Mouse (Mus musculus) v-Abl transformed pro-B cells (cell line): ENCODE measurements around the gene Mcts2.
"Not testable (repeated sequence)": the region's sequence is repeated elsewhere in the genome, so short reads cannot be mapped to it uniquely, and the experiment has no call there.

Experiments
- in situ Hi-C, 2 experiments: fragments of 400-800 bp; cut with MboI; formaldehyde crosslinking; loops; one replicate each; pipeline ENCODE4 v1.15.1; 2025; ENCODE audit not compliant: unreplicated experiment in 2 of 2

Mcts2 gene

DNA sequence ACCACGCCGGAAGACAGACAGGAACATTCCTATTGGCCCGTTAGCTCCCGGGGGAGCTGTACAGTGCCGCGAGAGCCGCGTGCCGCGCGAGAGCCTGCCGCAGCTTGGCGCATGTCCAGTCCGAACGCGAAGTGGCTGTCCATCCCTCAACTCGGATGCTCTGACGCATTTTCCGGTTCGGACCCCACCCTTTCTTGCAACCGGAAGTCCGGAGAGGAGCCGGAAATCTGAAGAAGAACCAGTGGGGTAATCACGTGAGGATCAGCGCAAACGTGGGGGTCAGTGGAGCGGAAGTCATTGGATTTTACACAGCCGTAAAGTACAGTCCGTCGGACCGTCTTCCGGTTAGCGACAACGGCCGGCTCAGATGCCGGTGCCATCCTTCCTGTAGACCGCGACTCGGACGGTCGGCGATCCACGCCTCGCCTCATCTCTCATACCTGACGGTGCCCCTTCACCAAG, at the start of gene Mcts2:
Gene Mcts2 (plus strand): TSS at position 230 of the 462 bp plus-strand sequence.
- in situ Hi-C loops, result loop anchor here in 1 of 2 experiments (10.0 kb wide), 1 partner anchor 248 kb away; the partner anchor contains the start of gene Foxs1

DNA sequence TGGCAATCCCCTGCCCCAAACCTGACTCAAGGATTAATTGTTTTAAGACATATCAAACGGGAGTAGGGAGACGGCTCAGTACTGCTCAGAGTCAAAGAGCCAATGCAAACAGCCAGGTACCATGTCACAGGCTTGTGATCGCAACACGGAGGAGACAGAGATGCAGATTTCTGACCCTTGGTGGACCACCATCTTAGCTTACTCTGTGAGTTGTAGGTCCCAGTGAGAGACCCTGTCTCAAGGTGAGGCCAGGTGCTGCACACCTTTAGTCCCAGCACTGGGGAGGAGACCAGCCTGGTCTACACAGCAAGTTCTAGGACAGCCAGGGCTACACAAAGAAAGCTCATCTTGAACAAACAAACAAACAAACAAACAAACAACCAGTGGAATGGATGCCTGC, 49.5 kb upstream of the Mcts2 start:
- in situ Hi-C loops, result no loop called here

DNA sequence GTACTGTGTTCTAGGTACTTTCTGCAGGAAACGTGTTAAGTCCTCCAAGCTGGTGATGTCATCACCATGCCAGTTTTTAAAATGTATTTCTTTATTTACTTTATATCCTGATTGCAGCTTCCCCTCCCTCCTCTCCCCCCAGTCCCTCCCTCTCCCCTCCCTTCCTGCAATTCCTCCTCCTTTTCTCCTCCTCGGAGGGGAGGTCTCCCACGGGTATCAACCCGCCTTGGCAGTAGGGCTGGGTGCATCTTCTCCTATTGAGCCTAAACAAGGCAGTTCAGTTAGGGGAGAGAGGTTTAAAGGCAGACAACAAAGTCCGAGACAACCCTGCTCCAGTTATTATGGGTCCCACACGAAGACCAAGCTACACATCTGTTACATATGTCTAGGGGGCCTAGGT, 48.0 kb upstream of the Mcts2 start:
- in situ Hi-C loops, result no loop called here

DNA sequence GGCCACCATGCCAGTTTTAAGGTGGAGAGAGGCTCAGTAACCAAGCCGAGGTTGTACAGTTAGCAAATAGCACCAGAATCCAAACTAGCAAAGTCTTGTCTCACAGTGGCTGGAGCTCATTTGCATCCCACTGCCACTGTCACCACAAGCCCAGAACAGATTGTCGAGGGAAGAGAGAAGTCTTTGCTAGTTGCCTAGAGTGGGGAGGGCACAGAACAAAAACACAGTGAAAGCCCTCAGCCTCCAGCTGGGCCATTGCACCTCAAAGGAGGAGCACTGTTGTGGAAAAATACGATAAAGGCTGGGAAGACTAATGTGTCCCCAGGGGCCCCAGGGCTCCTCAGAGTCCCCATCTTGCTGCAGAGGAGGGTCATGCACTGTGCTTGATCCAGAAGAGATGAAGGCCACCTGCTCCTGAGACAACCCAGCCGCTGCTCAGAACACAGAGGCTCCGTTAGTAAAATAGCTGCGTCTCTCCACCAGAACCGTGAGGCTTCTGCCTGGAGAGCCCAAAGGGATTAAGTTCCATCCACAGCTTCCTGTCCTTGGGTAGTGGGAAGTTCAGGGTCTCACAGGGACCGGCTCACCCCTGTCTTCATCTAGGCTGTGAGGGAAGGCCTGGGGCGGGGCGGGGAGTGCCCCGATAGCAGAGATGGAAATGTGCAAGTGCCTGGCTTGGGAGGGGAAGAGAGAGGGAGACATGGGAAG, 47.3 kb upstream of the Mcts2 start:
- in situ Hi-C loops, result no loop called here

DNA sequence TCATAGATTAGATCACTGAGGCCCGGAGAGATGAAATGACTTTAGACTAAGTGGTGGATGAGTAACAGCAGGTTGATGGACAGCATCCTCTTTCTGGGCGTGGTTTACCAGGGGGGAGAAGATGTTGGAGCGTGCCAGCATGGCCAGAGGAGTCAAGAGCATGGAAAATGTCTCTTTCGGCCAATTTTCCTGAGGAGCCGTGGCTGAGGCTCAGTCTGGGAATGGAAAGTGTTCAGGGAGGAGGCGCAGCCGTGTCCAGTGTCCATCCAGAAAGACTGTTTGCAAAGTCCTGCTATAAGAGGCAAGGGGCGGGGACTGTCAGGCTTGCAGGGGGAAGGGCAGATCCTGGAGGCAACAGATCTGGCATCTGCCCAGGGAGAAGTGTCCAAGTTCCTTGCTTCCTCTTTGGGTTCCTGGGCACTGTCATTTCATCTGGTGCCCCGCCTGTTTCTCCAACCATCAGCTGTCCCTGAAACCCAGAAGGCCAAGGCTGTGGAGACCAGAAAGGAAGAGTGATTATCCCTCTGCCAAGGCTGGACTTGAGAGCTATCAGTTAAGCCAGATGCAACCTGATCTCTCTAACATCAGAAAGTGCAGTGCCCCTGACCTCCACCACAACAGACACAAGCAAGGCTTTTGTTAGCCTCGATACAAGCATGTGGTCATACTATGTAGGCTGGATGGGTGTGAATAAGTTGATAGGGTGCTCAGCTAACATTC, 33.8 kb upstream of the Mcts2 start:
- in situ Hi-C loops, result no loop called here

DNA sequence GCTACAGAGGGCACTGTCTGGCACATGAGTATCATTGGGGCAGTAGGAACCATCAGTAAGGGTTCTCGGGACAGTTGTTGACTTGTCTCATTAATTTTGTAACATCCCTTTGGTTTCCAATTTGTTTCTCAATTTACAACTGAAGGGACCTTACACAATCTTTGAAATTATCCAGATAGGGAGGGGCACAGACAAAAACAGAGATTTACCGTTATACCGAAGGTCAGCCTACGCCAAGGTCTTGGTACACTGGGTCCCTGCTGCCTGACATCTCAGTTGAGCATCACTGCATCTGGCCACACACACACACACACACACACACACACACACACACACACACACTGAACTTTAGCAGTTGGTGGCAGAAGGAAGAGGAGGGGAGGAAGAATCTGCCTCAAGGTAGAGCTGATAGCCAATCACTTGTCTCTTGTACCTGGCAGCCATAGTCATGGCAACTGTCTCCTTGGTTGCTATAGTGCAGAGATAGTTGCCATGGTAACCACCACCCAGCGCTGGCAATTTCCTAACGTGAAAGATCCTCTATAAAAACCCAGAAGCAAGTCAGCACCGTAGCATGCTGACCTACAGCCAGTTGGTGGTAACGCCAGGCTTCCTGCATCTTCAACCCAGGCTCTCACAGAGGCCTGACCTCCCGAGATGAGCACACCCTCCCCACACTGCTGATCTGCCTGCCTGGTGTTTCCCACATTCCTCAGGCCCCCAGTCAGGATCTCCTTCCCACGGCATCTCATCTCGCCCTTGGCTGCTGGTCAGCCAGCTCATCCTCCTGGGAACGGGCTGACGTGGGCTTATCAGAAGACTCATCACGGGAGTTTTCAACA, 32.7 kb upstream of the Mcts2 start:
- in situ Hi-C loops, result no loop called here

DNA sequence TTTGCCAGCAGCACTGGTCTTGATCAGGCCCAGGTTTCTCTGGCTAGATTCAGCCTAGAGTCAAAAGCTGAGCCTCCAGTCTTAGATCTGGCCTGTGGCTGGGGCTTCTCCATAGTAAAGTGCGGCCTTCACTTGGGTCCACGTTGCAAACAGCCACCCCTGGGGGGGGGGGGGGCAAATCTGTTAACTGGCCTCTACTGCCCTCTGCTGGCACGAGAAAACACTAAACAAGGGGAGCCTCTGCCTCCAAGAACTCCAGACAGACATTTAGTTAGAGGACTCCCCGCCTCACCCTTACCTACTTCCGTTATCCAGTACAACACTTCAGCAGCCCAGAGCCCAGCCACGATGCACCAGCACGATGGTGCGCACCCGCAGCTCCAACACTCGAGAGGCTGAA, 29.4 kb upstream of the Mcts2 start:
- in situ Hi-C loops, result no loop called here

DNA sequence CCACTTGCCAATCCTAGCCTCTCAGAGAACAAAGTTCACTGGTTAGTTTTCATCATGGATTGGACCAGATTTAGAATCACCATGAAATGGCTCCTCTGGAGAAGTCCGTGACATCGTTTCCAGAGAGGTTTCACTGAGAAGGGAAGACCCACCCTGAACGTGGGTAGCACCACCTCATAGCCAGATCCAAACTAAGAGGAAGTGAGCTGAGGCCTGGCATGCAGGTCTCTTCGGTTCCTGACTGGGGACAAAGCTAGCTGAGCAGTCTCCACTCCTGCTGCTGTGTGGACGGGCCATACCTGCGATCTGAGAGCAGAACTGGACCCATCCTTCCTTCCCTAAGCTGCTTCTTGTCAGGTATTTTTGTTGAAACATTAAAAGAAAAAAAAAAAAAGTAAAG, 25.7 kb upstream of the Mcts2 start:
- in situ Hi-C loops, result no loop called here

DNA sequence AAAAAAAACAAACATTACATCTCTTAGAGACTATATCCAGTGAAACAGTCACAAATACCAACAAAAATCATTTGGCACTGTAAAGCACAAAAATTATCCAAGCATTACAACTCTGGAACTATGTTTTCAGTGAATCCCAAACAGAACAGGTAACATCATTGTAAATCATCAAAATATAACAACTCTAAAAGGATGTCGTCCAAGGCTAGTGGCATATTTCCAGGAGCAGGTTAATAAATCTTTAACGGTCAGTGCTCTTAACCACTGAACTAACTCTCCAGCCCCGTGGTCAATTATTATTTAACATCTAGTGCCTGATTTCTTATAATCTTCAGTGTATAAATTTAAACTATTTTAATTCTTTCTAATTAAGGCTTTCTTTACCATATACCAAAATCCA, 20.6 kb upstream of the Mcts2 start:
- in situ Hi-C loops, result not testable (repeated sequence)

DNA sequence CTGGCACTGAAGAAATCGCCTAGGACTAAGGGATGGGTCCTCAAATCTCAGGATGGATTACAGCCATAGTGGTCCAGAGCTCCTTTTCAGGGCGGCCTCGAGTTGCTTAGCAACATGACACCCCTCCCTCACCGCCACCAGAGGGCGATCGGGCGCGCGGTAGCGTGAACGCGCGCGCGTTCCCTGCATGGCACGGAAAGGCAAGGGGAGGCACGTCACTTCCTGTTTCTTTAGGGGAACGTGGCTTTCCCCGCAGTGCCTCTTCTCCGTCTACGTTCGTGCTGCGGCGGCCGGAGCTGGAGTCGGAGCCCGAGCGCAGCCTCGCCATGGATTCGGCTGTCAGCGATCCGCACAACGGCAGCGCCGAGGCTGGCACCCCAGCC, 17.6 kb upstream of the Mcts2 start, which contains the start of gene H13:
Gene H13 (plus strand): TSS at position 206 of the 383 bp plus-strand sequence.
- in situ Hi-C loops, result no loop called here

DNA sequence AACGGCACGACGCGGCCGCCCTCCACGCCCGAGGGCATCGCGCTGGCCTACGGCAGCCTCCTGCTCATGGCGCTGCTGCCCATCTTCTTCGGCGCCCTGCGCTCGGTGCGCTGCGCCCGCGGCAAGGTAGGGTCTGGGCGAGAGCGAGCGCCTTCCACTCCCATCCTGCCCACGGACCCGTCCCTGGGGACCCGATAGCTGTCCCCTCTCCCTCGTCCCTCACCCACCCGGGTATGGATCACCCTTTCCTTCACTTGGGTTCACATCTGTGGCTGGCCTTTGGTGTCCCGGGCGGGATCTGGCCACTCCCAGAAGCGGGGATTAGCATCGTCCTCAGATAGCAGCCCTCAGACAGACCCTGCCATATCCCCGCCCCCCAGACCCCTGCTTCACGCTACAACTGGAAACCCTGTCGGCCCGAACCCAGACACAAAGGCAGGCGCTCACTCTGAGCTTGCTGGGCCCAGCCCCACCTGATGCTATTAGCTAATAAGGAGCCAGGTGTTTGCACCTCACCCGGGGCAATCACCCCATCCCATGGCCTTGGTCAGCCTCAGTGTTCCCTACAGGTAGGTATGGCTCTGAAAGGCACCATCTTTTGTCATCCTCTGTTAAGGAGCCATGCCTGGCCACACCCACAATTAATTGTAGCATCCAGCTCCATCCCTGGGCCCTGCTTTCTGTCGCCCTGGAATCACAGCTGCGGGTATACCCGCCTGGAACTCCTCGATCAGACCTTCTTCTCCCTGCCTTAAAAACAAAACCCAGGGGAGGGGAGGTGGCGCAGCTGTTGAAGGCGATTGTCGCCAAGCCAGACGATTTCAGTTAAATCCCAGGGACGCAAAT, 17.0 kb upstream of the Mcts2 start:
- in situ Hi-C loops, result no loop called here

DNA sequence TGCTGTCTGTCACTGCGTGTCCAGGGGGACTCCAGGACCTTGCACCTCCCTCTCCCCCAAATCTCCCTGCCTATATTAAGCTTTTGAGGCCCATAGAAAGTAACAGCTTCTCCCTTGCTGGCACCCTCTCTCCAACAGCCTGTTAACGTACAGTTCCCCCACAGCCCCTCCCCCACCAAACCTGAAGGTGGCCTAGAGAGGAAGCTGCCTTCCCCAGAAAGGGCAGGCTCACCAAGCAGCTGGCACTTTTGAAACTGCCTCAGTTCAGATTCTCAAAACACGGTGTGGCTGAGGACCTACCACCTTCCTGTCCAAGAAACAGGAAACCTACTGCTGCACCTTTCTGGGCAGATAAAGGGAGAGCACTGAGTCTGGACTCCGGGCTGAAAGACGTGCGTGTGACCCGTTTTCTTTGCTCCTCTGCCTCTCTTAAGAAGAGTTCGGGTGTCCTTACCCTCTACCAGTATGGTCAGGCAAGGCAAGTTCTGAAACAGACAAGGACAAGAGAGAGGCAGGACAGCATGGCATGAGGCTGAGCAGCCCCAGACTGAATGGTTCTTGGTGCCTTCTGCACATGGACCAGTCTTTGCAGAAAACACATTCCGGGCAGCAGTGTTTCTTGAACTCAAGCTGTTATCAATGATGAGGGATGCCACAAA, 15.7 kb upstream of the Mcts2 start:
- in situ Hi-C loops, result no loop called here

DNA sequence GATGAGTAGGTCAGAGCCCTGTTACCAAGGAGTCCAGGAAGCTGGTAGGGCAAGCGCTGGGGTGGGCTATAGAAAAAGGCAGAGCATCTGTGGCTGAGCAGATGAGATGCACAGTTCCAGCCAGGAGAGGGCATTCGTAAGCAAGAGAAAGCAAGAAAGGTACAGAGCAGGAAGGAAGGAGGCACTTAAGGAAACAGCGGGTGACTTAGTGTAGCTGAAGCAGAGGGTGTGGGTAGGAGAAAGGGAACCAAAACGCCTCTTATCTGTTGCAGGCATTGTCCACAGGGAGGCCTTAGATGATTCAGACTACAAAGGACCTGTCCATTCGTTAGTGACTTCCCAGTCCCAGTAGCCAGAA, 15.2 kb upstream of the Mcts2 start:
- in situ Hi-C loops, result no loop called here

DNA sequence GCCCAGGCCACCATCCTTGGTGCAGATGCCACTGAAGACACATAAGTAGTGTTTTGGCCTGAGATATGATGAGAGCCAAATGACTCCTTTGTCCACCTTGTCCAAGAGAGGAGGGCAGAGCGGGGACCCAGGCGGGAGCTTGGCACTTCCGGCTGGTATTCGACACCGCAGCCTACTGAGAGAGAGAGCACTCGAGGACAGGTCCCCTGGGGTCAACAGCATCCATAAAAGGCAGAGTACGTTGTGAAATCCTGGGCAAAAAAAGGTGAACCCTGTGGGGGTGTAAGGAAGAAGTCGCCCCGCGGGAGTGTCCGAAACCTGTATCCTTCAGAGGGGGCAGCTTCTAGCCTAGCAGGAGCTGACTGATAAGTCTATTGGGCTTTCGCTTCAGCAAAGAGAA, 14.7 kb upstream of the Mcts2 start:
- in situ Hi-C loops, result no loop called here

DNA sequence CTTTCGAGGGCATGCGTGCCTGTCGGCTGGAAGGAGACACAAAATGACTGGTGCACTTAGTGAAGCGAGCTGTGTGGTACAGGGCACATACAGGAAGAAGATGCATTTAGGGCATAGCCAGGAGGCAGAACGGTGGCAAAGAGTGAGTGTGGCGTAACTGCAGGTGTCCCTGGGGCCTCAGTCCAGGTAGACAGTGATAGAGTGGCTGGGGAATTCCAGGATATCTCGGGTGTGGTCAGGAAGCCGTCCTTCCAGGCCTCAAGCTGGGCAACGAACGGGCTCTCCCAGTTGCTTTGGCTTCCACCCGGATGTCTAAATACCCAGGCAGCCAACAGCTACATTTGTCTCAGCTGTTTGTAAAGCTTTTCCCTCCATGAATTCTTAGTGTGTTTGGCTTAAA, 12.7 kb upstream of the Mcts2 start:
- in situ Hi-C loops, result no loop called here

DNA sequence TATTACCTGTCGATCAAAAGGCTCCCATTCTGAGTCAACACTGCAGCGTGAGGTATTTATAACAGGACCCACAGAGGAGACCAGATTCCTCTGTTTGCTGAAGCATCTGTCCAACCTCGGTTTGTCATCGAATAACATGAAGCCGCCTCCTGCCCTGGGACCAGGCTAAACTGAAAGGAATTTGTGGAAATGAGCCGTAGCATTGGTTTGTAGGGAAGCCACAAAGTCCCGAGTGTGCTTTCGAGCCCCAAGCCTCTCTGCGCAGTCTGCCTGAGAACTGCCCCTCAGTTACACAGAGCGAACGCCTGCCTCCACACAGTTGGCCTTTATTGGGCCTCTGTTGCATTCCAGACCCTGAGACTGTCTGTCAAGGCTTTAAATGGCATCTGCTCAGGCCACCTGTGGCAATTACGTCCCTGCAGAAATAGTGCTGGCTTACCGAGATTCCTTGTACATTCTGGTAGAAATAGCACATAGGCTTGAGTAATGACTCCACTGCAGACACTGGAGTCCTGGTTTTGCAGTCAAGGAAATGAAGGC, 11.5 kb upstream of the Mcts2 start:
- in situ Hi-C loops, result no loop called here

DNA sequence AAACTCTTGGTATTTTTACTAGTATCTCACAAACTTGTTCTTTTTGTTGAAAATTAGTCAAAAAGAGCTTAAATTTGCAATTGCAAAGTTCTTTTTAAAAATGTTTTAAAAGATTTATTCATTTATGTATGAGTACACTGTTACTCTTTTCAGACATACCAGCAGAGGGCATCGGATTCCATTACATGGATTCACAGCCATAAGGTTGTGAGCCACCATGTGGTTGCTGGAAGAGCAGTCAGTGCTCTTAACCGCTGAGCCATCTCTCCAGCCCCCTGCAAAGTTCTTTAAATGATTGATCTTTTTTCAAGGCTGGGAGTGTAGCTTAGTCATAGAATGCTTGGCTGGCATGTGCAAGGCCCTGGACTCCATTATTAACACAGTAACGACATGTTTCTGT, 8.5 kb upstream of the Mcts2 start:
- in situ Hi-C loops, result no loop called here

DNA sequence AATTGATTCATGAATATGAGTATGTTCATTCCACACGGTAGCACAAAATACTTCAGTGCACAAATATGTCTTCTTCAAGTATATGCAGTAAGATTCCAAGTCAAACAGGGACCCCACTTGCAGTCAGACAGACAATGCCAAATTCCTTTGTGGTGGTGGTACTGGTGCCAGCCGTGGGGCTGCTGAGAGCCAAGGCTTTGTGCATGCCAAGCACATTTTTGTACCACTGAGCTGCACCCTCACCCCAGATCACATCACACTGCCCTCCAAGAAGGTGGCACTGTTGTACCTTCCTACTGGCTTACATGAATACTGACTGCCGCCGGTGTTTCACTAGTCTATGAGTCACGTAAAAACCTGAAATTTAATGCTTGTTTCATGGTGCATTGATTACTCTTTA, 7.9 kb upstream of the Mcts2 start:
- in situ Hi-C loops, result no loop called here

DNA sequence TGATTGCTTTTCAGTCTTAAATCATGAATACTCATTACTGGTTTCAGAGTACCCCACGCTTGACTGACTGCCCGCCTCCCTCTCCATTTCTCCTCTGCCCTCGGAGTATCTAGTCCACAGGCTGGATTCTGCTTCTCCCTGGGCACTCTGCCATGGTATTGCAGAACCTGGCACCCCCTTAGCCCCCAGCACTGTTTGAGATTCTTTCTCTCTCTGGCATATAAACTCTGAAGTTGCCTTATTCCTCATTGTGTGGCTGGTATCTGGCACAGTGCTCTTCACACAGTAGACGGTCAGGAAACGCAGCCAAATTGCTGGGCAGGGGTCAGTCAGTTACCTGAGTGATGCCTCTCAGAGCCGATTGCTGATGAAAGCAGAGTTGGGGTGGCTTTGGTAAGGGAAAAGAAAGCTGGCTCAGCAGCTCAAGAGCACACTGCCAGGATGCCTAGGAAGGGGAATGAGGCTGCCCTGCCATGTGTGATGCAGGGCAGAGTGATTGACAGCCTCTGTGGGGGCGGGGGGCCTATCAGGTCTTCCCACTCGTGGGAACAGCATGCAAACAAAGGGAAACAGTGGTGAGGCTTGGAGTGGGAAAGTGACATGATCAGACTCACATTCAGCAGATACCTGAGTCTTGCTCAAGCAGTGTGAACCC, 7.0 kb upstream of the Mcts2 start:
- in situ Hi-C loops, result loop anchor here in 1 of 2 experiments (10.0 kb wide), 1 partner anchor 255 kb away; the partner anchor contains the start of gene Foxs1
